Mouse (Mus musculus) lung, postnatal 0 days (tissue): ENCODE data around the gene Lrrc27. TPM values are rescaled to one million over a fixed set of nuclear protein-coding genes. Genes with fewer than 3 reads are reported as not detected.
A peak's percentile ranks its signal among the peaks of the same experiment; 100 is the strongest.

Source experiments
- ATAC-seq: fragments of 200-750 bp; cut with Nextera tagmentation; 2 replicates; pipeline ENCODE4 v1.8.0; 2017; ENCODE audit warnings: moderate library complexity
- DNase-seq: peaks from one replicate; pipeline ENCODE4 v3.0.0-alpha.2; 2016; ENCODE audit warnings: low spot score
- H3K27ac ChIP-seq: fragments of 300-500 bp; sonication (generic); 2 replicates; pipeline ENCODE4 v1.5.1; 2014; ENCODE audit warnings: antibody characterized with exemption, mild to moderate bottlenecking, low read length, mixed read lengths
- H3K27me3 ChIP-seq: fragments of 300-500 bp; sonication (generic); replicated peaks from 2 replicates; pipeline ENCODE4 v1.6.1; 2014; ENCODE audit warnings: low read length, mixed read lengths; ENCODE audit not compliant: insufficient read depth
- H3K36me3 ChIP-seq: fragments of 300-500 bp; sonication (generic); 2 replicates; pipeline ENCODE4 v1.6.1; 2014; ENCODE audit warnings: low read length, mixed read lengths; ENCODE audit not compliant: insufficient read depth
- H3K4me1 ChIP-seq: fragments of 300-500 bp; sonication (generic); 2 replicates; pipeline ENCODE4 v1.6.1; 2014; ENCODE audit warnings: antibody characterized with exemption, low read depth, low read length, mixed read lengths; ENCODE audit not compliant: insufficient read depth
- H3K4me2 ChIP-seq: fragments of 300-500 bp; sonication (generic); replicated peaks from 2 replicates; pipeline ENCODE4 v1.6.1; 2014; ENCODE audit warnings: low read depth, mild to moderate bottlenecking, low read length, moderate library complexity, mixed read lengths
- H3K4me3 ChIP-seq: fragments of 300-500 bp; sonication (generic); 2 replicates; pipeline ENCODE4 v1.5.1; 2014; ENCODE audit warnings: low read depth, low read length
- H3K9ac ChIP-seq: fragments of 300-500 bp; sonication (generic); replicated peaks from 2 replicates; pipeline ENCODE4 v1.6.1; 2014; ENCODE audit warnings: low read depth, mild to moderate bottlenecking
- H3K9me3 ChIP-seq: fragments of 300-500 bp; sonication (generic); 2 replicates; pipeline ENCODE4 v1.6.1; 2016; ENCODE audit warnings: low read length, mixed read lengths
- CTCF ChIP-seq: IDR thresholded peaks from 2 replicates; pipeline ENCODE4 v1.5.1; 2016; ENCODE audit warnings: antibody characterized with exemption, mild to moderate bottlenecking
- EP300 ChIP-seq: IDR thresholded peaks from 2 replicates; pipeline ENCODE4 v1.6.1; 2016; ENCODE audit warnings: antibody characterized with exemption, mild to moderate bottlenecking, control low read depth
- WGBS: fragments of 180-500 bp; shearing (Covaris S2); extraction: QIAGEN DNeasy Blood & Tissue Kit; methylation state at CpG from one replicate; pipeline ENCODE4 v1.1.7; 2014; 5-methylcytosine and 5-hydroxymethylcytosine counted together
- polyA plus RNA-seq: library from polyadenylated mRNA; unstranded; fragments of >200 nt; fragmentation: Nextera tagmentation; extraction: Ambion mirVana; gene quantifications from 2 replicates; pipeline ENCODE4 v1.2.1, GENCODE M21; 2015

The Lrrc27 gene
- polyA plus RNA-seq, 1 experiment from 2014 or later, result 2.3 TPM

DNA sequence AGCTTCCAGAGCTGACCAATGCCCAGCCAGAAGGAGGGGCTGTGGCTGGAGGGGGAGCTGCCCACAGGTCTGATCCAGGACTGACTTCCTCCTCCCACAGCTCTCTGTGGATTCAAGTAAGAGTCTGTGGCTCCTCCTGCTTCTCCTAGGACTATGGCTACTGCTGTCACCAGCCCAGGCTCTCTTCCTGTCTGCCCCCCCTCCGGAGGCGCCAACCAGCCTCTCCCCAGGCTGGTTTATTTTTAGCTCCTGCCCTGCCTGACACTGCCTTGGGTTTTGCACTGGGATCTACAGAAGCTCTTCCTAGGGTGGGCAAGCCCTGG lies 60.6 kb downstream of the Lrrc27 start:
- H3K4me2 ChIP-seq, result no peak overlapping the region
- H3K27me3 ChIP-seq, result no peaks in the 10 kb centered on the region
- H3K4me1 ChIP-seq, result peaks cover 27% of the 10 kb centered on the region
- 0 out of 2 replicates have a peak, but pooled peaks have one; percentile 4 for TF ChIP-seq CTCF
- TF ChIP-seq EP300, result peak; percentile 85
- 0 out of 2 replicates have a peak, but pooled peaks cover 3% of the 10 kb centered on the region for H3K36me3 ChIP-seq
- ATAC-seq (peak; percentile 95), DNase-seq (peak; percentile 94)
- H3K9me3 ChIP-seq, result no peaks in the 10 kb centered on the region
- H3K9ac ChIP-seq, result no peak overlapping the region
- H3K4me3 ChIP-seq, result no peak overlapping the region
- WGBS, result 4% methylated on average over 2 of the region's 2 CpGs
- peak overlapping the region; percentile 82 for H3K27ac ChIP-seq

GRCm38 (mm10) chr7:139275586-139275985 lies 62.8 kb downstream of the Lrrc27 start:
- H3K4me2 ChIP-seq, result no peak overlapping the region
- no peak overlapping the region for H3K4me3 ChIP-seq
- H3K9me3 ChIP-seq, result no peaks in the 10 kb centered on the region
- H3K4me1 ChIP-seq, result peaks cover 31% of the 10 kb centered on the region
- TF ChIP-seq CTCF, result no peak
- H3K36me3 ChIP-seq, result no peaks in the 10 kb centered on the region
- 50% methylated on average over 10 of the region's 10 CpGs for WGBS
- H3K27ac ChIP-seq, result no peak overlapping the region
- H3K27me3 ChIP-seq, result no peaks in the 10 kb centered on the region
- ATAC-seq (no peak), DNase-seq (no peak)
- no peak overlapping the region for H3K9ac ChIP-seq

DNA sequence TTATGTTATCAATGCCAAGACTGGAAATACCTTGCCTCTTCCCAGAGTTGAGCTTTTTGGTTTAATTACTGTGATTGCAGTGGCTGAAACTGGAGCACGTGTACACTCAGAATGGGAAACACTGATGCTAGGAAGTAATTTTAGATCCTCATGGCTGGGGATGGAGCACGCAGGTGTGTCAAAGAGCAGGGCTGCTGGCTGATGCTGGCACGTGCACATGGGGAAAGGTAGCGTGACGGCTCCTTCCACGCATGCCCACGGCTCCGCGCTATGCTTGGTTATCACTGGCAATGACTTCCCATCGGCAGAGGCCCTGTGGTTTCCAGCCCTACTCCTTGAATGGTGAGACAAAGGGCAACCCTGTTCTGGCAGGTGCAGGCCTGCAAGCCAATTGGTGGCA lies 63.4 kb downstream of the Lrrc27 start:
- TF ChIP-seq CTCF (no peak), EP300 (no peak)
- 89% methylated on average over 10 of the region's 10 CpGs for WGBS
- DNase-seq, result no peak
- Histone ChIP-seq H3K9ac (no peak overlapping the region), H3K4me3 (no peak overlapping the region), H3K4me2 (no peak overlapping the region), H3K4me1 (peaks cover 36% of the 10 kb centered on the region), H3K9me3 (no peaks in the 10 kb centered on the region), H3K36me3 (no peaks in the 10 kb centered on the region), H3K27ac (no peak overlapping the region), H3K27me3 (no peaks in the 10 kb centered on the region)
- ATAC-seq, result no peak

GRCm38 (mm10) chr7:139277536-139277935 lies 64.7 kb downstream of the Lrrc27 start:
- ATAC-seq (no peak), DNase-seq (no peak)
- Histone ChIP-seq H3K9ac (no peak overlapping the region), H3K4me3 (no peak overlapping the region), H3K4me1 (peaks cover 26% of the 10 kb centered on the region), H3K9me3 (no peaks in the 10 kb centered on the region), H3K4me2 (no peak overlapping the region), H3K36me3 (no peaks in the 10 kb centered on the region), H3K27ac (no peak overlapping the region), H3K27me3 (no peaks in the 10 kb centered on the region)
- WGBS, result 82% methylated on average over 7 of the region's 7 CpGs
- TF ChIP-seq EP300 (no peak), CTCF (no peak)

GRCm38 (mm10) chr7:139279571-139279970 lies 66.8 kb downstream of the Lrrc27 start:
- no peak for ATAC-seq
- Histone ChIP-seq H3K4me1 (peaks cover 13% of the 10 kb centered on the region; the same call in 1 of the 2 replicates), H3K27me3 (no peaks in the 10 kb centered on the region), H3K9me3 (no peaks in the 10 kb centered on the region), H3K4me2 (no peak overlapping the region), H3K9ac (no peak overlapping the region), H3K36me3 (no peaks in the 10 kb centered on the region), H3K4me3 (no peak overlapping the region), H3K27ac (no peak overlapping the region)
- 77% methylated on average over 5 of the region's 5 CpGs for WGBS
- DNase-seq, result no peak
- TF ChIP-seq EP300 (no peak), CTCF (no peak)

- Histone ChIP-seq H3K27me3 (no peaks in the 10 kb centered on the region), H3K4me1 (peaks cover 13% of the 10 kb centered on the region; the same call in 1 of the 2 replicates), H3K9me3 (no peaks in the 10 kb centered on the region), H3K9ac (no peak overlapping the region), H3K27ac (no peak overlapping the region), H3K4me2 (no peak overlapping the region), H3K36me3 (no peaks in the 10 kb centered on the region), H3K4me3 (no peak overlapping the region)
- DNase-seq, result no peak
- 45% methylated on average over 1 of the region's 1 CpGs for WGBS
- no peak for ATAC-seq
- TF ChIP-seq CTCF (no peak), EP300 (no peak)
These were observed 67.3 kb downstream of the Lrrc27 start for GRCm38 (mm10) chr7:139280044-139280443.

DNA sequence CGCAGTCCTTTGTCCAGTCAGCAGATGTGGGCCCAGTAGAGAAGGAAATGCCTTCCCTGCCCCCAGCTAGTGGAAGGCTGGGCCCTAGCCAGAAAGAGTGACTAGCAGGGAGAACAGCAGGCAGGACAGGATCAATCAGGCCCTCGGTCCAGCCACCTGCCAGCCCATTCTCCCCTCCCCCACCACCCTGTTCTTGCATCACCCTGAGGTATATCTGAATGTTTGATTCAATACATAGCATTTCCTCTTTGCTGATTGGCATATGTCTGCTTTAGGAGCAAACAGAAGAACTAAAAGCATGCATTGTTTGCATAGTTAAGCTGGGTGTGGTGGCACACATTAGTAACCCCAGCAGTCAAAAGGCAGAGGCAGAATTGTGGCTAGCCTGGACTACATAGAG lies 68.4 kb downstream of the Lrrc27 start:
- 25% methylated on average over 2 of the region's 2 CpGs for WGBS
- H3K9me3 ChIP-seq, result no peaks in the 10 kb centered on the region
- no peak overlapping the region for H3K9ac ChIP-seq
- H3K27ac ChIP-seq, result peak overlapping the region; percentile 47
- no peak overlapping the region for H3K4me3 ChIP-seq
- no peaks in the 10 kb centered on the region for H3K36me3 ChIP-seq
- H3K4me1 ChIP-seq, result peaks cover 19% of the 10 kb centered on the region; the same call in 1 of the 2 replicates
- no peak for TF ChIP-seq EP300
- no peak for TF ChIP-seq CTCF
- DNase-seq, result peak; percentile 45
- no peaks in the 10 kb centered on the region for H3K27me3 ChIP-seq
- peak; percentile 63 for ATAC-seq
- no peak overlapping the region for H3K4me2 ChIP-seq
